Comparison of ENCODE assay signal across 16 mouse cellular contexts in genomic region chr6:42286448-42286847, GRCm38 (mm10). TPM values are rescaled to one million over a fixed set of nuclear protein-coding genes. Genes with fewer than 3 reads are reported as not detected.
DNase-seq lines count a peak whose midpoint lies in the region; ATAC-seq and TF ChIP-seq lines count a peak whose summit lies in the region.
"Had no signal": no experiment of that assay in that cellular context is flagged by ENCODE, and none has a peak within 500 bp of the region (broad histone marks: within the 10 kb centered on the region; RNA-seq: fewer than 3 reads in every experiment).

Gene Clcn1, plus strand, starts transcription at chr6:42286685.

- no peak within 1 kb of the TSS for H3K27ac ChIP-seq in heart, embryonic 12.5 days (ENCODE audit: poor library complexity, severe bottlenecking)
- no peak within 1 kb of the TSS for H3K27ac ChIP-seq in heart, embryonic 11.5 days (ENCODE audit: low read depth, low read length)
- no peak within 1 kb of the TSS for H3K27ac ChIP-seq in midbrain, embryonic 13.5 days
- H3K27ac ChIP-seq: kidney, postnatal 0 days; liver, embryonic 12.5 days; neural tube, embryonic 13.5 days; stomach, postnatal 0 days had no signal

- no peak within 1 kb of the TSS for H3K4me3 ChIP-seq in heart, embryonic 12.5 days
- no peak within 1 kb of the TSS for H3K4me3 ChIP-seq in heart, embryonic 11.5 days (ENCODE audit: low read depth, low read length)
- no peak within 1 kb of the TSS for H3K4me3 ChIP-seq in midbrain, embryonic 13.5 days (replicated peaks)
- H3K4me3 ChIP-seq: liver, embryonic 12.5 days; megakaryocyte, embryonic 14.5 days; neural tube, embryonic 13.5 days had no signal

- H3K9me3 ChIP-seq in heart, embryonic 12.5 days (replicated peaks) = no peaks in the 10 kb centered on the region
- H3K9me3 ChIP-seq in heart, embryonic 11.5 days (replicated peaks; ENCODE audit: control insufficient read depth, low read length) = no peaks in the 10 kb centered on the region
- no peaks in the 10 kb centered on the region for H3K9me3 ChIP-seq in midbrain, embryonic 13.5 days
- H3K9me3 ChIP-seq: liver, embryonic 12.5 days; megakaryocyte, embryonic 14.5 days; neural tube, embryonic 13.5 days had no signal

- no peak within 1 kb of the TSS for H3K4me2 ChIP-seq in heart, embryonic 12.5 days
- no peak within 1 kb of the TSS for H3K4me2 ChIP-seq in heart, embryonic 11.5 days
- no peak within 1 kb of the TSS for H3K4me2 ChIP-seq in midbrain, embryonic 13.5 days (replicated peaks)
- H3K4me2 ChIP-seq: liver, embryonic 12.5 days; neural tube, embryonic 13.5 days had no signal

- WGBS in heart, embryonic 12.5 days = 61% methylated on average over 4 of the region's 5 CpGs
- WGBS in heart, embryonic 11.5 days (ENCODE audit: insufficient replicate concordance) = 58% methylated on average over 4 of the region's 5 CpGs
- 83% methylated on average over 4 of the region's 5 CpGs for WGBS in midbrain, embryonic 13.5 days

- 0 out of 2 replicates have a peak, but pooled peaks have one; percentile 37 for ATAC-seq in heart, embryonic 12.5 days (ENCODE audit: insufficient number of reproducible peaks, low FRiP score)
- no peak; the same call in 1 of the 2 replicates for ATAC-seq in heart, embryonic 11.5 days (replicated peaks; ENCODE audit: insufficient number of reproducible peaks, low FRiP score, low TSS enrichment)
- 0 out of 2 replicates have a peak, but pooled peaks have one; percentile 22 for ATAC-seq in midbrain, embryonic 13.5 days
- ATAC-seq: forebrain, embryonic 16.5 days; liver, embryonic 12.5 days had no signal

- no peak for TF ChIP-seq CTCF in brain, embryonic 14.5 days (IDR thresholded peaks at IDR 0.05; ENCODE audit: borderline replicate concordance, extremely low read depth, insufficient read depth, insufficient read length)

- no peak for TF ChIP-seq POLR2A in brain, embryonic 14.5 days (IDR thresholded peaks at IDR 0.05; ENCODE audit: borderline replicate concordance, extremely low read depth, insufficient read depth, insufficient read length, poor library complexity, severe bottlenecking)

- peaks cover 29% of the 10 kb centered on the region for H3K36me3 ChIP-seq in heart, embryonic 12.5 days
- H3K36me3 ChIP-seq in heart, embryonic 11.5 days (ENCODE audit: control insufficient read depth, insufficient read depth, low read length) = peaks cover 14% of the 10 kb centered on the region
- H3K36me3 ChIP-seq in midbrain, embryonic 13.5 days = peaks cover 56% of the 10 kb centered on the region

- H3K27me3 ChIP-seq in heart, embryonic 12.5 days (replicated peaks) = no peaks in the 10 kb centered on the region
- H3K27me3 ChIP-seq in heart, embryonic 11.5 days (ENCODE audit: control insufficient read depth, insufficient read depth, low read length) = no peaks in the 10 kb centered on the region
- H3K27me3 ChIP-seq in midbrain, embryonic 13.5 days = no peaks in the 10 kb centered on the region
- H3K27me3 ChIP-seq: liver, embryonic 12.5 days; neural tube, embryonic 13.5 days had no signal

- no peak within 1 kb of the TSS for H3K9ac ChIP-seq in heart, embryonic 12.5 days
- H3K9ac ChIP-seq in heart, embryonic 11.5 days (ENCODE audit: low read depth, low read length) = no peak within 1 kb of the TSS
- H3K9ac ChIP-seq in midbrain, embryonic 13.5 days (replicated peaks) = no peak within 1 kb of the TSS
- H3K9ac ChIP-seq: liver, embryonic 12.5 days; neural tube, embryonic 13.5 days had no signal

- DNase-seq in brain, embryonic 14.5 days (ENCODE audit: low read depth) = no peak
- peak; percentile 51 for DNase-seq in gastrocnemius, postnatal 10 days
- DNase-seq in lung, postnatal 36 days = no peak
- DNase-seq in thymus, postnatal 0 days (ENCODE audit: low spot score) = no peak
- DNase-seq: adrenal gland, postnatal 36 days; heart, adult 18-20 months; thymus, postnatal 36 days had no signal

- peaks cover 11% of the 10 kb centered on the region for H3K4me1 ChIP-seq in heart, embryonic 12.5 days (replicated peaks)
- peaks cover 15% of the 10 kb centered on the region for H3K4me1 ChIP-seq in heart, embryonic 11.5 days (ENCODE audit: control insufficient read depth, insufficient read depth, low read length)
- H3K4me1 ChIP-seq in midbrain, embryonic 13.5 days (replicated peaks) = no peaks in the 10 kb centered on the region
- H3K4me1 ChIP-seq: liver, embryonic 12.5 days; neural tube, embryonic 13.5 days had no signal

RNA-seq across cellular contexts. Expression of gene Clcn1, which starts in this region (rescaled TPM):
- 0.73 and 1.0 TPM in 2 replicates for polyA plus RNA-seq in heart, embryonic 12.5 days (2016; fragmentation: Nextera tagmentation; extraction: Ambion mirVana)
- 0.55 and 0.82 TPM in 2 replicates for polyA plus RNA-seq in heart, embryonic 11.5 days (2014; fragmentation: Nextera tagmentation; extraction: Ambion mirVana)
- polyA plus RNA-seq in brain, embryonic 14.5 days (2012; rRNA removed) = 11.0 and 12.0 TPM in 2 replicates
- 10 to 100 TPM; 74.8 to 78.2 TPM for total RNA-seq in gastrocnemius, postnatal 10 days (2021)
- polyA plus RNA-seq in midbrain, embryonic 13.5 days (2015; fragmentation: Nextera tagmentation; extraction: Ambion mirVana) = 1.9 TPM in 2 replicates
- 0.10 and 0.26 TPM in 2 replicates for polyA plus RNA-seq in thymus, postnatal 0 days (2015; fragmentation: Nextera tagmentation; extraction: Ambion mirVana)
- polyA plus RNA-seq: liver, embryonic 12.5 days had no signal
